Mouse (Mus musculus): ENCODE measurements around the gene Mcfd2.

- no peak for TF ChIP-seq CTCF (IDR thresholded peaks at IDR 0.05; ENCODE audit: insufficient read depth, low read depth, low read length)
- no peak for TF ChIP-seq POLR2A (IDR thresholded peaks at IDR 0.05; ENCODE audit: insufficient read depth, low read depth, low read length)
These were observed 27.4 kb upstream of the Mcfd2 start for GRCm38 (mm10) chr17:87293125-87293524.
